Mouse (Mus musculus): Measurements from ENCODE around the gene Specc1. TPM values are rescaled to one million over a fixed set of nuclear protein-coding genes. Genes with fewer than 3 reads are reported as not detected.

The Specc1 gene
- polyA plus RNA-seq, 1 experiment from 2014 or later = 26.3 TPM

DNA sequence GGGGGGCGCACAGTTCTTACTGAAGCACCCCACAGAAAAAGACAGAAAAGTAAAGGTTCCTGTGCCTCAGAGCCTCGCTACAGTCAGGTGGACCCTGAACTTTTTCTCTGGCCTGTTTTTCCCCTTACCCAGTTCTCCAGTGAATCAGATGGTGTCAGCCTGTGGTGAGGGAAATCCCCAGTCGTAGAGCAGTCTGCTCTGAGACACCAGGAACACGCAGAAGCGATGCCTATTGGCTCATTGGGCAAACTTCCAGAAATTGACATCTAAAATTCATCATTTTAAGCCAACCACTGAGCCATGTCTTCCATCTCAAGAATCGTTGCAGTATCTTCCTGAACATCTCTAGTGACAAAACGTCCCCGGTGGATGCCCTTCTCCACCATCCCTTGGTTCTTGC lies 230.5 kb downstream of the Specc1 start:
- no peaks in the 10 kb centered on the region for H3K4me1 ChIP-seq (replicated peaks; ENCODE audit: control insufficient read depth, insufficient read depth, low read length)

DNA sequence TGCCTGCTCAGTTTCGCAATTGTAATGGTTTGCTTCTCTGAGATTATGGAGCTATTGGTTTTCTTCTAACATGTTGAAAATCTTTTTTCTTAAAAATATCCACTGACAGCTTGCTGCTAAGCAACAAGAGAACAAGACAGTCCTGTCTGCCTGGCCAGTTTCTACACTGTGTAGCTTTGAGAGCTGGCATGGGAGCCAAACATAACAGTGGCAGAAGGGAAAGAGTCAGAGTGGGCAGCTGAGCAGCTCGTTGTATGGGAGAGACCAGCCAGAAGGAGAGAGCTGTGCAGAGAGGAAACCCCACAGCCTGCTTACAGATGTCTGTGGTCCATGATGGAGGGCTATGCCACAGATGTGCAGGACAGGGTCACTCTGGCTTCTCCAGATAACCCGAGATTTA lies 235.5 kb downstream of the Specc1 start:
- H3K4me1 ChIP-seq (replicated peaks; ENCODE audit: control insufficient read depth, insufficient read depth, low read length) = no peaks in the 10 kb centered on the region
- WGBS = 90% methylated on average over 3 of the region's 3 CpGs
- no peak overlapping the region for H3K9ac ChIP-seq (ENCODE audit: low read depth, low read length)
- H3K9me3 ChIP-seq (ENCODE audit: control insufficient read depth, low read length) = no peaks in the 10 kb centered on the region
- ATAC-seq (ENCODE audit: low FRiP score) = no peak
- H3K4me3 ChIP-seq (ENCODE audit: low read depth, low read length) = no peak overlapping the region
- H3K36me3 ChIP-seq (ENCODE audit: control insufficient read depth, insufficient read depth, low read length) = no peaks in the 10 kb centered on the region
- H3K27me3 ChIP-seq (ENCODE audit: control insufficient read depth, insufficient read depth, low read length) = no peaks in the 10 kb centered on the region
- no peak overlapping the region for H3K27ac ChIP-seq (ENCODE audit: low read depth, low read length)
- H3K4me2 ChIP-seq (replicated peaks; ENCODE audit: low read depth, low read length) = no peak overlapping the region
- no peak for DNase-seq (ENCODE audit: low spot score)

More for the DNA sequence above, 230.5 kb downstream of the Specc1 start:
- H3K9me3 ChIP-seq (ENCODE audit: control insufficient read depth, low read length) = no peaks in the 10 kb centered on the region
- H3K27me3 ChIP-seq (ENCODE audit: control insufficient read depth, insufficient read depth, low read length) = no peaks in the 10 kb centered on the region
- ATAC-seq (ENCODE audit: low FRiP score) = no peak
- no peak overlapping the region for H3K4me2 ChIP-seq (replicated peaks; ENCODE audit: low read depth, low read length)
- H3K4me3 ChIP-seq (ENCODE audit: low read depth, low read length) = no peak overlapping the region
- 94% methylated on average over 8 of the region's 8 CpGs for WGBS
- no peak overlapping the region for H3K9ac ChIP-seq (ENCODE audit: low read depth, low read length)
- H3K27ac ChIP-seq (ENCODE audit: low read depth, low read length) = no peak overlapping the region
- no peak for DNase-seq (ENCODE audit: low spot score)
- H3K36me3 ChIP-seq (ENCODE audit: control insufficient read depth, insufficient read depth, low read length) = no peaks in the 10 kb centered on the region

DNA sequence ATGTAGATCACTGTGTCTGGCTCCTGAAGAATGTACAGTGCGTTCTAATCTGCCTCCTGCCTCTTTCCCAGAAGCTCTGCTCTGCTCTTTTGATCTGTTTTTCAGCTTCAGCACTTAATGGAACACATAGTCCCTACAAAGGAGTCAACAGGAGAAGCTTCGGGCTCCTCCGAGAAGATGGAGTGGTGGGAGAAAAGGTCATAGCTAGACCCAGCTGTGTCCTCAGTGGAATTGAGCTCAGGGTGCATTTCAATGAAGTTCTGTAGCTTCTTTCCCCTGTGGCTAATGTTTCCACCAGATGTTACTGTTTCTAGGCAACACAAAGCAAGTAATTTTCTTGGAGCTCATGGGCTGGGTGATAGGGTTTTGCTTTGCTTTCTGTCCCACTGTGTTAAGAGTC lies 236.6 kb downstream of the Specc1 start:
- Histone ChIP-seq H3K9me3 (ENCODE audit: control insufficient read depth, low read length) (no peaks in the 10 kb centered on the region), H3K27me3 (ENCODE audit: control insufficient read depth, insufficient read depth, low read length) (no peaks in the 10 kb centered on the region), H3K27ac (ENCODE audit: low read depth, low read length) (no peak overlapping the region), H3K4me1 (replicated peaks; ENCODE audit: control insufficient read depth, insufficient read depth, low read length) (no peaks in the 10 kb centered on the region), H3K9ac (ENCODE audit: low read depth, low read length) (no peak overlapping the region), H3K4me2 (replicated peaks; ENCODE audit: low read depth, low read length) (no peak overlapping the region), H3K36me3 (ENCODE audit: control insufficient read depth, insufficient read depth, low read length) (no peaks in the 10 kb centered on the region), H3K4me3 (ENCODE audit: low read depth, low read length) (no peak overlapping the region)
- WGBS = 80% methylated on average over 3 of the region's 3 CpGs
- no peak for DNase-seq (ENCODE audit: low spot score)
- no peak for ATAC-seq (ENCODE audit: low FRiP score)

DNA sequence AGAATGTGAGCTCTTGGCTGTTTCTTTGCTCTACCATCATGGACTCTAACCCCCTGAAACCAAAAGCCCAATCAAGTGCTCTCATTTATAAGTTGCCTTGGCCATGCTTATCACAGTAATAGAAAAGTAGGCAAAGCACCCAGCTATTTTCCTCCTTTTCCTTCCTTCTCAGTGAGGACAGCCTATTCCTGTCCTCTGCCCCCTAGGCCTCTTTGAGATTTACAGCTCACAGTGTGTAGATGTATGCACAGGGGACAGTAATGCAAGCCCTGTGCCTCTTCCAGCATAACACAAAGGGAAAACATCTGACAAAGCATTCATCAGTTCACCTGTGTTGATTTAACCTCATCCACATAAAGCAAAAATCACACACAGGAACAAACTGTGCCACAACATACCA lies 237.7 kb downstream of the Specc1 start:
- H3K27ac ChIP-seq (ENCODE audit: low read depth, low read length) = no peak overlapping the region
- no peaks in the 10 kb centered on the region for H3K9me3 ChIP-seq (ENCODE audit: control insufficient read depth, low read length)
- H3K4me1 ChIP-seq (replicated peaks; ENCODE audit: control insufficient read depth, insufficient read depth, low read length) = no peaks in the 10 kb centered on the region
- no peak overlapping the region for H3K4me2 ChIP-seq (replicated peaks; ENCODE audit: low read depth, low read length)
- no peaks in the 10 kb centered on the region for H3K27me3 ChIP-seq (ENCODE audit: control insufficient read depth, insufficient read depth, low read length)
- H3K9ac ChIP-seq (ENCODE audit: low read depth, low read length) = no peak overlapping the region
- H3K36me3 ChIP-seq (ENCODE audit: control insufficient read depth, insufficient read depth, low read length) = no peaks in the 10 kb centered on the region
- H3K4me3 ChIP-seq (ENCODE audit: low read depth, low read length) = no peak overlapping the region
- DNase-seq (ENCODE audit: low spot score) = no peak
- ATAC-seq (ENCODE audit: low FRiP score) = no peak

DNA sequence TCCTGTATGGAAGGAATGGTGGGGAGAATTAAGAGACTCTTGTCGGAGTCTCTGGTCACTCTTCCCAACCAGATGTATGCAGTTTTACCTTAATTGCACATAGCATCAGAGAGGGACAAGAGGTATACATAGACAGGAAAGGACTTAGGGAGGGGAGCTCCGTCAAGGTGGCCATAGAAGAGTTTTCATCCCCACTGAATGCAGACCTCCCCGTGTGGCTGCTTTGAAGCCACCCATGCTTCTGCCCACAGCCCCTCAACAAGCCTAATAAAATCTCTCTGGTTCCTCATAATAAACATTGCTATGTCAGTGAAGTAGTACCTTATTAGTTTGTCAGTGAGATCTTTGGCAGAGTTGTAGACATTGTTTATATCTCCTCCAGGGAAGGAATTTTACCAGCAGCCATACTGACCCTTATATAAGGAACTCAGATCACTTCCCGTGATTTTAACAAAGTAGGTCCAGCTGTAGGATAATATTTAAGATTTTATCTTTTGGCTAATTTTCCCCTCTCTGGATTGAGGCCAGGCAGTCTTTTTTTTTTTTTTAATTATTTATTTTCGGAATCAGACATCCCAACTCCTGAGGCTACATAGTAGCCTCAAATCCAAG lies 244.4 kb downstream of the Specc1 start:
- Histone ChIP-seq H3K4me3 (ENCODE audit: low read depth, low read length) (no peak overlapping the region), H3K4me1 (replicated peaks; ENCODE audit: control insufficient read depth, insufficient read depth, low read length) (no peaks in the 10 kb centered on the region), H3K4me2 (replicated peaks; ENCODE audit: low read depth, low read length) (no peak overlapping the region), H3K36me3 (ENCODE audit: control insufficient read depth, insufficient read depth, low read length) (no peaks in the 10 kb centered on the region), H3K27ac (ENCODE audit: low read depth, low read length) (no peak overlapping the region), H3K27me3 (ENCODE audit: control insufficient read depth, insufficient read depth, low read length) (no peaks in the 10 kb centered on the region), H3K9ac (ENCODE audit: low read depth, low read length) (no peak overlapping the region), H3K9me3 (ENCODE audit: control insufficient read depth, low read length) (no peaks in the 10 kb centered on the region)
- no peak for ATAC-seq (ENCODE audit: low FRiP score)
- WGBS = 85% methylated on average over 5 of the region's 5 CpGs
- DNase-seq (ENCODE audit: low spot score) = no peak

DNA sequence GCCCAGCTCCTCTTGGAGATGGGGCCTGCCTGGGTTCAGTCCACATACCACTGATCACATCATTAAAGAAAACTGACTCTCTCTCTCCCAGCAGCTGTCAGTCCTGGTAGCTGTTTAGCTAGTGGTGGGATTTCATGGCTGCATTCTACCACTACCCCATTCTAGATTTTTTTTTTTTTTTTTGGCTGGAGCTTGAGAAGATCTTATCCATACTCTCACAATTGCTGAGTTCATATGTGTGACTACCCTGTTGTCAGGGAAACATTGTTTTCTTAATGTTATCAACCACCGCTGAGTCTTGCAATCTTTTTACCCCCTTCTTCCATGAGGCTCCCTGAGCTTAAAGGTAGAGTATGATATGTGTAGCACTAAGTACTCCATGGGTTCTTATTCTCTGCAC lies 246.1 kb downstream of the Specc1 start:
- H3K4me2 ChIP-seq (replicated peaks; ENCODE audit: low read depth, low read length) = no peak overlapping the region
- no peaks in the 10 kb centered on the region for H3K9me3 ChIP-seq (ENCODE audit: control insufficient read depth, low read length)
- H3K4me1 ChIP-seq (replicated peaks; ENCODE audit: control insufficient read depth, insufficient read depth, low read length) = no peaks in the 10 kb centered on the region
- H3K9ac ChIP-seq (ENCODE audit: low read depth, low read length) = no peak overlapping the region
- H3K4me3 ChIP-seq (ENCODE audit: low read depth, low read length) = no peak overlapping the region
- ATAC-seq (ENCODE audit: low FRiP score) (no peak), DNase-seq (ENCODE audit: low spot score) (no peak)
- H3K36me3 ChIP-seq (ENCODE audit: control insufficient read depth, insufficient read depth, low read length) = no peaks in the 10 kb centered on the region
- no peak overlapping the region for H3K27ac ChIP-seq (ENCODE audit: low read depth, low read length)
- no peaks in the 10 kb centered on the region for H3K27me3 ChIP-seq (ENCODE audit: control insufficient read depth, insufficient read depth, low read length)
- 94% methylated on average over 1 of the region's 1 CpGs for WGBS

DNA sequence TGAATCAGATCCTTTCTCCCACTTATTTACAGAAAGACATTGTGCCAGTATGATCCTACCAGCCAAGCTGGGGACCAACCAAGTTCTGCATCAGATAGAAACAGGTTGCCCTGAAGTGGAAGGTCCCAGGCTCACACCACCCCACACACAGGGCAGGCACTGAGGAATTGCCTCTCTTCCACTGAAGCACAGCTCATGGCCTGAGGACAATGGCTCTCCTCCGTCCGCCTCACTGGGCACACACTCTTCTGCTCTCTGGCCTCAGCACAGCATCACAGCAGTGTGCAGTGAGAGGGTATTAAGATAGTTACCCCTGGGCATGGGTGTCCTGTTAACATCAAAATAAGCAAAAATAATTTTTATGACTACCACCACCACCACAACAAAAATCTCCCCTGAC lies 252.5 kb downstream of the Specc1 start:
- WGBS = 45% methylated on average over 2 of the region's 2 CpGs
- Histone ChIP-seq H3K36me3 (ENCODE audit: control insufficient read depth, insufficient read depth, low read length) (no peaks in the 10 kb centered on the region), H3K27ac (ENCODE audit: low read depth, low read length) (no peak overlapping the region), H3K9me3 (ENCODE audit: control insufficient read depth, low read length) (no peaks in the 10 kb centered on the region), H3K9ac (ENCODE audit: low read depth, low read length) (no peak overlapping the region), H3K4me2 (replicated peaks; ENCODE audit: low read depth, low read length) (no peak overlapping the region), H3K27me3 (ENCODE audit: control insufficient read depth, insufficient read depth, low read length) (no peaks in the 10 kb centered on the region), H3K4me3 (ENCODE audit: low read depth, low read length) (no peak overlapping the region), H3K4me1 (replicated peaks; ENCODE audit: control insufficient read depth, insufficient read depth, low read length) (no peaks in the 10 kb centered on the region)
- no peak for DNase-seq (ENCODE audit: low spot score)
- no peak for ATAC-seq (ENCODE audit: low FRiP score)

DNA sequence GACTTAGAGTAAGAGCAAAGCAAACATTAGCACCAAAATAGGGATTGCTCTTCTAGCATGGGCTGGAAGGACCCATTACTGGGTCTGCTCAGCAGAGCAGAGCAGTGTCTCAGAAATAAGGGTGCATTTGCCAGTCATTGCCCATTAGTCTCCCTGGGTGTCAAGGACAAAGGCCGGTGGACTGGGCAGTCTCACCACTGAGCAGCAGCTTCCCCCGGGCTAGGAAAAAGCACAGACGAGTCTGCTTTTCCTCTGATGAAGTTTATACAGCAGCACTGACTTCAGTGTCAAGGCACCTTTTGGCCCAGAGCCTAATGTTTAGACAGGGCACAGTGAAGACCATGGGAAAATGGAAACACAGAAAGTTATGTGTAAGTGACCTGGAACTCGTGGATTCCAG lies 253.3 kb downstream of the Specc1 start:
- H3K9me3 ChIP-seq (ENCODE audit: control insufficient read depth, low read length) = no peaks in the 10 kb centered on the region
- WGBS = 74% methylated on average over 4 of the region's 4 CpGs
- no peak overlapping the region for H3K27ac ChIP-seq (ENCODE audit: low read depth, low read length)
- no peak for ATAC-seq (ENCODE audit: low FRiP score)
- no peak overlapping the region for H3K4me3 ChIP-seq (ENCODE audit: low read depth, low read length)
- no peaks in the 10 kb centered on the region for H3K36me3 ChIP-seq (ENCODE audit: control insufficient read depth, insufficient read depth, low read length)
- H3K4me2 ChIP-seq (replicated peaks; ENCODE audit: low read depth, low read length) = no peak overlapping the region
- no peak for DNase-seq (ENCODE audit: low spot score)
- no peaks in the 10 kb centered on the region for H3K4me1 ChIP-seq (replicated peaks; ENCODE audit: control insufficient read depth, insufficient read depth, low read length)
- H3K27me3 ChIP-seq (ENCODE audit: control insufficient read depth, insufficient read depth, low read length) = no peaks in the 10 kb centered on the region
- H3K9ac ChIP-seq (ENCODE audit: low read depth, low read length) = no peak overlapping the region

DNA sequence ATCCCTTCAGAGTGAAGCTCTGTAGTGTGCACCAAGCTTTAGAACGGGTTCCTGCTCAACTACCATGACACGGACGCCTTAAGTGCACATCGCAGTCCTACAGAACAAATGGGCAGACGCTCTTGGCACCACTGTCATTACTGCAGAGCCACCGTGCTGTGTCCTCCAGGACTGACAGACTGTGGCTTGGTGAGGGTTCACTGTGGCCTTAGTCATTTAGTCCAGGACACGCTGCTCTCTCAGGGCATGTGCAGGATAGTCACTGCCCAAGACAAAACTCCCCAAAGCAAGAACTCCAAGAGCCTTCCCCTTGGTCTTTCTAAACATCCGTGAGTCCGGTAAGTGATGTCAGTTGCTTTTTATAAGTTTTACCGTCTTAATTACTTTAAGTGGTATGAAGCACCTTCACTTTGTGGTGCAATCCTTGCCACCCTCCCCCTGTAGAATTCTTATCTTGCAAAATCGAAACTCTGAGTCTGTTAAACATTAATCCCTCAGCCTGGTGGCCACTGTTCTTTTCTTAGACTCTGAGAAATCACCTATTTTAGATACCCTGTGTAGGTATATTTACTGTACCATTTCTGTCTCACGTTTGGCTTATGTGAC lies 256.9 kb downstream of the Specc1 start:
- H3K9me3 ChIP-seq (ENCODE audit: control insufficient read depth, low read length) = no peaks in the 10 kb centered on the region
- no peak for ATAC-seq (ENCODE audit: low FRiP score)
- WGBS = 93% methylated on average over 12 of the region's 12 CpGs

More for the DNA sequence above, 256.9 kb downstream of the Specc1 start:
- no peak overlapping the region for H3K27ac ChIP-seq (ENCODE audit: low read depth, low read length)
- H3K27me3 ChIP-seq (ENCODE audit: control insufficient read depth, insufficient read depth, low read length) = no peaks in the 10 kb centered on the region
- no peaks in the 10 kb centered on the region for H3K36me3 ChIP-seq (ENCODE audit: control insufficient read depth, insufficient read depth, low read length)
- no peak overlapping the region for H3K4me3 ChIP-seq (ENCODE audit: low read depth, low read length)
- DNase-seq (ENCODE audit: low spot score) = no peak
- no peaks in the 10 kb centered on the region for H3K4me1 ChIP-seq (replicated peaks; ENCODE audit: control insufficient read depth, insufficient read depth, low read length)
- H3K4me2 ChIP-seq (replicated peaks; ENCODE audit: low read depth, low read length) = no peak overlapping the region
- no peak overlapping the region for H3K9ac ChIP-seq (ENCODE audit: low read depth, low read length)

All from hindbrain, embryonic 11.5 days (tissue).